Mouse (Mus musculus) right cerebral cortex, postnatal 4 days (tissue): ENCODE data around the gene Ripor3.

Experiments
- DNase-seq: peaks from one replicate; pipeline ENCODE4 v3.0.0-alpha.2; 2022

The Ripor3 gene

DNA sequence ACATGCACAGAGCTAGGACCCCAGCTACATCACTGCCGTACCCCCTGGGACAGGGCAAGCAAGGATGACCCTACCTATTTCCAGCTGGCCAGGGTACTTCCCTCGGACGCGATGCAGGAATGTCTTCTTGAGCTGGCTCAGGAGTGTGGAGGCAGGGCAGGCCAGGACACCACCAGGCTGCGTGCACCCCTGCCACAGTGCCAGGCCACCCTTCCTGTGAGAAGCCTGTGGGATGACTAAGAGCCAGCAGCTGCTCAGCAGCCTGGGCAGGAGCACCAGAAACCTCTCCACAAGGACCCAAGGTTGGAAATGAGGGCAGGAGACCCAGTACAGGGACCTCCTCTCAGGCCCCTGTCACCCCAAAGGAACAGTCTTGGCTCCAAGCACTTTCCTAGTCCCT is 26.0 kb downstream of the Ripor3 start:
- DNase-seq: no peak

DNA sequence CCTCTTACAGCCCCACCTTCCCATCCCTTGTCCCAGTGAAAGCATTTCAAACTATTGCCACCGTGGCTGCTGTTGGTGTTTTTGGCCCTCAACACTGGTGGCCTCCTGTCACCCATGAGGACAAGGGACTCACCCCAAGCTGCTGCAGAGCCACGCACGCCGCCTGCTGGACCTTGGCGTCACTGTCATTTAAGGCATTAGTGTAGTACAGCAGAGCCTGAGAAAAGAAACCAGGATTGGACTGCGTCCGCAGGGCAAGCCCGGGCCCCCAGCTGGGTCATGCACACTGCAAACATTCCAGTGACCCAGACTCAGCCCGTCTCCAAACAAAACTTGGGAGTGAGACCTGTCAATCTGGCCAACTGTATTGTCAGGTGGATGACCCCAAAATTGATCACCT is 27.8 kb downstream of the Ripor3 start:
- no peak for DNase-seq

DNA sequence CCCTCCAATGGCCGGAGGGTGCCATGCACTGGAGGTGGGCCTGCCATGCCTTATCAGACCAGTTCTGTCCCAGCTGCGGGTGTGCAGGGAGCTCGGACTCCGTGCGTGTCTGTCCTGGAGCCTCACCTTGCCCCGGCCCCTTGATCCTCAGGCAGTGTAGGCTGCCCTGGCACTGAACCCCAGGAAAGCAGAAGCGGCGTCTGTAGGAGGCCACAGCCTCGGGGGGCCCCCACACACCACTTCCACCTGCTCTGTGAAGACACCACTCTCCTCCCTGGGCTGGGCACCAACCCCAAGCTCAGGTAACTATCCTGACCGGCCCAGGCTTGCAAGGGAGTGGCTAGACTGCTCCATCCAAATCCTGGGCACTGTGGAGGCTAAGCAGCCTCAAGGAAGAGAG is 30.0 kb downstream of the Ripor3 start:
- DNase-seq: no peak

DNA sequence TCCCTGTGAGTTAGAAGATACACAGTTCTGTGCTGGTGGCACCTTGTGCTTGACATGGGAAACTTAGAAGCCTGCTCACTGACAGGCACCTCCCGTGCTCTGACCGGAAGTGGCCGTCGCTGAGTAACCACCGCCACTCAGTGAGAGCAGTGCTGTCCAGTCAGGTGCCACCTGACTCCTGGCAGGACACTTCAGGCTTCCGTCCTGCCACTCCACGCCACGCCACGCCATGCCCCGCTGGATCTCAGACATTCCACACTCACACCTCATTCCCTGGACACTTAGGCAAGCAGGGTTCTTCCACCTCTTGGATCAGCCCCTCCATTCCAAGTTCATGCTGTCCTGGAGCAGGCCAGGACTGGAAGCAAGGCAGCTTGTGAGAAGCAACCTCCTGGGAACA is 32.1 kb downstream of the Ripor3 start:
- no peak for DNase-seq

DNA sequence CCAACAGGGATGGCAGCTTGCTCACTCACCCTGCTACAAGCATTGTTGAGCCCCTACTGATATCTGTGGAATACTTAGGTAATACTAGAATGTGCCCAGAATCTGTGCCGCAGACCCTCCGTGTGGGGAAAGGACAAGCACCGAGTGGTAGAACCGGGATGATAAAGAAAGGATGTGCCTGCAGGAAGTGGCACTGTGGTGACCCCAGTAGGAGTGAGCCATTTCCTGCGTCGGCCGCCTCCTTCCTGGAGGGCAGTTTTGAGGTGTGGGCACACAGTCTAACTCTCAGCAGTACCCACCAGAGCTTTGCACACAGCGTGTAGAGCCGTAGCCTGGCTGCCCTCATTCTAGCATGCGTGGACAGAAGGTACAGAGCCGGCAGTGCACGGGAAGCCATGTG is 34.7 kb downstream of the Ripor3 start:
- no peak for DNase-seq

DNA sequence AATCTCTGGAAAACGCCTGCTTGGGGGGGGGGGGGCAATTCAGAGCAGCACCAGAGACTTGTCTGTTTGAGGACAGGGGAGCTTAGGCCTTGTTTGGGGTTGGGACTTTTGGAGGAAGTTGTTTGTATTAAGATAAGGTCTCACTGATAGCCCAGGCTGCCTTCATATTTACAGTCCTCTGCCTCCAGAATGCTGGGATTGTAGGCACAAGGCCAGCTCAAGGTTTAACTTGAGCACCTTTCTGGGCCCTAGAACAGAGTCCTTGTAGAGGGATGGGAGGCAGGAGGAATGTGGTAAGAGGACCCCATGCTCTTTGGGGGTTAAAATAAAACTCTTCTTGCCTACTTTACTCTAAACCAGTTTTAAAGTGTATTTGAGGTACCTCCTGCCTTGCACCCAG is 37.6 kb downstream of the Ripor3 start:
- DNase-seq: no peak

DNA sequence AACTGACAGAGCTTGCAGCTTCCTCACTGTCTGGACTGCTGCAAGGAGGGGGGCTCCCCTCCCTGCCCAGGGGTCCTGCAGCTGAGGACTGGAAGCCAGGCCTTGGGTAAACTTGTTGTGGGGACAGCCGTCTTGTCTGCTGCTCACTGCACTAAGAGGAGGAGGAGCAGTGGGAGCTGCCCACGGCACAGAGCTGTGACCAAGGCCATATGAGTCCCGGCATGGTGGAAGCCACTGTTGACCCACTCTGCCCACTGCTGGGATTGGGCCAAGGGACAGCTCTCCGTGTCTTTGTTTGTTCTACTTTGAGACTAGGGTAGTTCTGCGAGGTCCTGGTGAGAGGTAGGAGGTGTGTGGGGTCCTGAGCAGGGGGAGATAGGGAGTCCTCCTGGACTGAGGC is 38.3 kb downstream of the Ripor3 start:
- no peak for DNase-seq

DNA sequence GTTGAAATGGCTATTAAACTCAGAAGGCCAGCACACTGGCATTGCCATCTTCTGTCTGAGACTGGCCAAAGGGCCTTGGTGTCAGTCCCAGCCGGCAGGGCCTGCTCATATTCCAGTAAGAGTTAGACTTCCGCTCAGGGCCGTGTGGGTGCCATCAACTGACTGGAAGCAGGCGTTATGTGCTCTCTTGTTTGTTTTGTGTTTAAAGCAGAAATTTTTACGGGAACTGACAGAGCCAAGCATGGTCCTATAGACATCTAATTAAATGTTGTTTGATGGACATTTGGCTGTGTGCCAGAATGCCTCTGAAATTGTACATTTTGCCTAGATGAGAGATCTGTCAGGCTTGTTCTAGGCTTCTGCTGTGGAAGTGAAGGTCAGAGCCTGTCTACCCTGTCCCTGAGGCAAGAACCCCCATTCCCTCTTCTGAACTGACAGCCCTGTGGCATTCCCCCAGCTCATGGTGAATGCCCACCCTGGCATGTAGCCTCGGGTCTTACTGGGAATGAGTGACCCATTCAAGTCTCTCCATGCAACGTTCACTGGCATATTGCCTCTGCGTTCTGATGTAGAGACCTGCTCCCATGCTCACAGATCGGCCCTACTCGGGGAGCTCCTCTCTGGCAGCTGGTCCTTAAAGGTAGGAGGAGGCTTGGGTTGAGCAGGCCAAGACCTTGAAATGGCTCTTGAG is 40.4 kb downstream of the Ripor3 start:
- peak; percentile 22 for DNase-seq

DNA sequence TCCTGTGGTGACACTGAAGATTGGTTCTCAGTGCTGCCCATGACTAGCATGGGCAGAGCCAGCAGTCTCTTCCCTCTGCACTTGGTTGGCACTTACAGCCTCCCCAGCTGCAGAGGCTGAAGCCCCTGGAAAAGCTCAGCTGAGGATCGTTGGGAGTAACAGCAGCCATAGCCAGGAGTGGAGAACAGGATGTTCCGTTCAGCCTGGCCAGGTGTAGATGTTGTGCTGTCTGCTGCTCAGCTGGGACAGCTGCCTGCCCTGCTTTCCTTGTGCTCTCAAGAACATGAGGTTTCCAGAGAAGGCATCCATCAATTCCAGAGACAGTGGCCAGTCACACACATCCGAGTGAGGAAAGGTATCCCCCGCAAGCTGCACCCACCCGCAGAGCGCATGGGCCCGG is 41.9 kb downstream of the Ripor3 start:
- DNase-seq: no peak

DNA sequence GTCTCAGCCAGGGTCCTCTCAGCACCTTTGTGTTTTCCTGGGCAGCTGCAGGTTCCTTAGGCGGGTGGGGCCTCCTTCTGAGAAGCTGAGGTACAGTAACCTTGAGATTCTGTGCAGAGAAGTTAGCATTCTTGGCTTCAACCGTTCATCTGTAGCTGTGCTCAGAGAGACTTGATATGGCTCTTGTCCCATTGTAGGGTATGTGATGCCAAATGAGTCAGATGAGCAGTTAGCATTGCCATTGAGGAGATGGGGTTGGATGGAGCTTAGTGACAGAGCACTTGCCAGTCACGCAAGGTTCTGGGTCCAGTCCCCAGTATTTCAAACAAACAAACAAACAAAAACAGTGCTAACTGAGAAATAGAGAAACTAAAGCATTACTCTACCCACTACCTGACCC is 44.5 kb downstream of the Ripor3 start:
- DNase-seq: no peak

DNA sequence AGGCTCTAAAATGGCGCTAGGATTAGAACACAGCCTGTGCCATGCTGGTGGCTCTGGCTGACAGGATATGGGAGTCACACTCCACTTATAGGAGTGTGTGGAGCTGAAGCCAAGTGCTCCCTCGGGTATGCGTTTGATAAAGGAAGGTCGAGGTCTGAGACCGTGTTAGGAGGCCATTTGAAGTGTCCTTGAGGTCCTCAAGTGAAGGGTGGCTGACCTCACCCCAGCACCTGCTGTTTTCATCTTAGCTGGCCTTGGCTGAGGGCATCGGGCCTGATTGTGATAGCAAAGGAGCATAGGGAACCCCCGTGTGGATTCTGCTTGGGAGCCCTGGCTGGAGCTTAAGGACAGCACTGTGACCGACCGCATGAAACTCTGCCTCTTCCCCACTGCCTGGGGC is 46.1 kb downstream of the Ripor3 start:
- DNase-seq: no peak

DNA sequence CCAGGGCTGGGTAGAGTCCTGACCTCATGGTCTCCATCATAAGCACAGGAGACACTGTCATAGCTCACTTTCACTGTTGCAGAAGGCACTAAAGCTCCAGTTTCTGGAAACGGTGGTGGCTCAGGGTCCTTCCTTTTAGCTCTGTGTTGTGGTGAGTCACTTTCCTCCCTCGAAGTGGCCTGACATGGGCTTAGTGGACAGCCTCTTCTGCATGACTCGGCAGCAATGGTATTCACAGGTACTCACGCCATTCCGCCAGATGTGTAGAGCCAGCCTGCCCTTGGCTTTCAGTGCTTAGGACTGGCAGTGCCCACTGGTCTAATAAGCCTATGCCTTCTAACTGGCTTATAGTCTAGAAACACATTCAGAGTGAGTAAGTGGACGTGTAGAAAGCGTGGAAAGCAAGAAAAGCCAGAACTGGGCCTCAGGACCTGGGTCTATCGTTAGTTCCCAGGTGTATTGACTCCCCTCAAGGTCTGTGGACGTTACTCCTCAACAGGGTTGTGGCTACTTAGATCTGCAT is 46.6 kb downstream of the Ripor3 start:
- DNase-seq: no peak

DNA sequence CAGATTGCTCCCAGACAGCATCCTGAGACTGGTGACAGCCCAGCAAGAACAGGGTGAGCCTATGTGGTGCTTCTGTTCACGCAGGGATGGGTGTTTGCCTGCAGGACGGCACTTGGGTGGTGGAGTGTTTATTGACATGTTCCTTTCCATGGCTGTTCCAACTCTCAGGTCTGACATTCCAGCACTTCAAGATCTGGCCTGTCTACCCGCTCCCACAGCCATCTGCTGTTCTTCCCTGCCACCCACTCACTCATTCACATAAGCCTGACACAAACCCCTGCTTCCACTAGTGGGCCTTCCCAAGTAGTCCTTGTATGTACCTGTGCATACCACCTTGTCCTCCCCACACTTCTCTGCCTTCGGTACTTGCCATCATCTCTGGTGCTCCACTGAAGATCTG is 47.2 kb downstream of the Ripor3 start:
- DNase-seq: no peak

DNA sequence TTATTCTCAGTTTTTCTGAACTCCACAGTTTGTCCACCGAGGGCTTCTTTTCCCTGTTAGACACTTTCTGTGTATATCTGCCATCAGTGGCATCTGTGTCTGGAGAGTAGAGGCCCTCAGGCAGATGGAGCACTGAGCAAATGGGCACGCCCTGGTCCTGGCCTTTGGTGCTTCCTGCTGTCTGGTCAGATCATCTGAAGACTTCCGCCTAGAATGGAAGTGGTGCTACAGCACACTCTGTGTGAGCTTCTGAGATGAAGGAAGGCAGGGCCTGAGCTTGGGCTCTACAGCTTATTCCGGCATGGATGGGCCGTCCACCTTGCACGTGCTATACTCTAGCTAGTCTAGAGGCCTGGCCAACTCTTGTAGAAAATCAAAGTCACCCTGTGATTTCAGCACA is 48.1 kb downstream of the Ripor3 start:
- DNase-seq: no peak

DNA sequence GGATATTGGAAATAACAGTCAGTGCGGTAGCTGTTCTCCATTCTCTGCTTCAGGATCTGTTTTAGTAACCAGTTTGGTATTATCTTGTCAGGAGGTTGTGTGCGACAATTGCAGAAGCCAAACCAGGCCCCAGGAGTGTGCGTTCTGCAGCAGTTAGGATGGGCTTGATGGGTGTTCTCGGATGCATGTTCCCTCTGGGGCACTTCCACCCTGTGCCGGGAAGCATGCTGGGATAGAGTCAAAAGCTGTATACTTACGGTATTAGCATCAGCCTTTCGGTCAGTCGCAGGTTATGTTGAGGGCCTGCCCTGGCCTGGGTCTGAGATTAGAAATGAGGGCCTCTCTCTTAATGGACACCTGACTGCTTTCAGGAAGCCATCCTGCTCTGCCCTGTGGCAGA is 49.8 kb downstream of the Ripor3 start:
- no peak for DNase-seq

DNA sequence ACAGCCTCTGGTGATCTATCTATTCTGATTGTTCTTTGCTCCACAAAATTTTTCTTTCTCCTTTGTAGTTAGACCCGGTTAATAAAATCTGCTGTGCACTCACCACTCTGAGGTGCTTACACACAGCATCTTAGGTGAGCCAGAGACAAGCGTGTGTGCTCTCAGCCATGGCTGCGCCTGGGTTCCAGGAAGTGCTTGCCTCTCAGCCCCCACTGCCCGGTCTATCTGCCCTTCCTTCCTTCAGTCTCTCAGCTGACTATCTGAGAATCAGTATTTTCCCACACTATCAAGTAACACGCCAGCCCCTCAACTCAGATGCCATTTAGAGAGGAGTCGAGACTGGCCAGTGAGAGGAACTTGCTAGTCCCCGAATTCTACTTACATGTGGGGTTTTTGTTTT is 50.4 kb downstream of the Ripor3 start:
- DNase-seq: no peak

DNA sequence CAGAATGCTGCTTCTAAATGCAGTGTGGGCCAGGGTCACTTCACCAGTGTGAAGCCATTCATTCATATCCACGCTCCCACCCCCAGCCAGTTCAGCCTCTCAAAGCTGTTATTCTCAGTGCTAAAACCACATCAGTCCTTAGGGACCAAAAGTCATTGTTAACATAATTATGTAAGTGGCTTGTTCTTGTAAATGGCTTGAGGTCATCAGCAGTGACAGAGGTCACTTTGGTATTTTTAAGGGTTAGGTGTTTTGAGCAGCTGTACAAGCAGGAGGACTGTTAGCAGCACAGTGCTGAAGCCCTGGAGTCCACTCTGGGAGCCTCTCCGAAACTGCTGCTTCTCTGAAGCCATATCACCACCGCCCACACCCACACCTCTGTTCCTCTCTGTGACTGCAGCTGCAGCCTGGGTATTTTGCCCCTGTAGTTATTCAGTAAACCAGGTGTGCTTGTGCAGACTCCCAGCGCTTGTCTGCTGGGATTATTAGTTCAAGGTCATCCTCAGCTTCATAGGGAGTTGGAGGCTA is 51.0 kb downstream of the Ripor3 start:
- DNase-seq: no peak

DNA sequence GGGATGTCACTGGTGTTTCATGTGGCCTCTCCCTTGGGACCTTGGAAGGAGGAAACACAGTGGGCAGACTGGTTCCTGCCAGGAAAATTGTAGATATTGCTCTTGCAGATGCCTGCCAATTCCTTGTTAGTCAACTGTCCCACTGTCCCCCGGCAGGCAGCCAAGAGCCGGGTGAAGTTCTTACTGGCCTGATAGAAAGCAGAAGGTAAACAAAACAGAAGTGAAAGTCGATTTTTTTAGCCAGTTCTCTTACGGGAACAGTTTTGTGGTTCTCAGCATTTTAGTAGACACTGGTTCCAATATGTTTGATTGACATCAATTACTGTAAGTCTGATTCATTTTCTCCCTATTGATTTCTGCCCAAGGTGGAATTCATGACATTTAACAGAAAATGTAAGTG is 51.6 kb downstream of the Ripor3 start:
- peak; percentile 32 for DNase-seq

DNA sequence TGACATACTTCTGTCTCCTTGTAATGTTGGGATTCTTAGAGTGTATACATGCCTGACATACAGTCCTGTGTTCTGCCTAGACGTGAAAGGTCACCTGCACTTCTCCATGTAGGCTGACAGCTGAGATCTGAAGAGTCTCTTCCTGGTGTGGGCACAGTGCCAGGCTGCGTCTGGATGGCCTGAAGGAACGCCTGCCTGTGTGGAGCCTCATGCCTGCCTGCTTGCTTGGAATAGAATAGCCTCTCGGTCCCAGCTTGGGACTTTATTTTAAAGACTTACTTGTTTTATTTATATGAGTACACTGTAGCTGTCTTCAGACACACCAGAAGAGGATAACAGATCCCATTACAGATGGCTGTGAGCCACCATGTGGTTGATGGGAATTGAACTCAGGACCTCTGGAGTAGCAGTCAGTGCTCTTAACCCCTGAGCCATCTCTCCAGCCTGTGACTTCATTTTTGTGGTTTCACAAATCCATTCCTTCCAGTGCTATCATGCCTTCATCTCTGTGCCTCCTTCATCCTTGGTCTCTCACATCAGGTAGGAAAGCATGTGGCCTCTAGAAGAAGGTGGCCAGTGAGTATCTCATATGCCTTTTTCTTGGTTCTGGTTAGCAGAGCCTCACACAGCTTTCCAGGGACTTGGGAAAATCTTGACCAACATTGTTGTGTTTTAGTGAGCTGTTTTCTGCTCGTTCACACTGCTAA is 52.2 kb downstream of the Ripor3 start:
- DNase-seq: peak; percentile 47

DNA sequence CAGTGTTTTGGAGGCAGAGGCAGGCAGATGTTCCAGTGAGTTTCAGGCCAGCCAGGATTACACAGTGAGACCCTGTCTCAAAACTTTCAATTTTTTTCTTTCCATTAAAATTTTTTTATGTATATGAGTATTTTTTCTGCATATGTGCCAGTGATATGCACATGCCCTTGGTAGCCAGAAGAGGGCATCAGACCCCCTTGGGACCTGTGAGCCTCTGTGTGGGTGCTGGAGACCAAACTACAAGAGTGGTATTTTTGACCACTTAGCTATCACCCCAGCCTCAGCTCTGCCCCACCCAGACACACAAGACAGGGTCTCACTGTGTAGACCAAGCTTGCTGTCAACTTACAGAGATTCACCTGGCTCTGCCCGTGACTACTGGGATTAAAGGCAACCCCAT is 52.9 kb downstream of the Ripor3 start:
- no peak for DNase-seq

DNA sequence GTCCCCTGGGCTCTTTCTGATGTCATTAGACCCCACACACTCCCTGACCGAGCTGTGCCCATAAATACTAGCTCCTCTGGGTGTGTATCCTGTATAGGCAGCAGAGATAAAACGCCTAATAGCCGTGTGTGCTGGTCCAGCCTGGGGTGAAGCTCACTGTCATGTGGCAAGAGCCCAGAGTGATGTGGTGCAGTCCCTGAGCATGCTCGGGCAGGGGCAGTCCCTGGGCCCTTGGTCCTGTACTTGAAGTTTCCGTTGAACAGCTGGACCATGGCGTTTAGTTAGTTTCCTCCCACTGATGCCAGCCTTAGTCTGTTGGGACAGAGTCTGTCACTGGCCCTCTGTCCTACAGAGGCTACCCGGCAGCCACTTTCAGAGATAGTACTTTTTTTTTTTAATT is 55.5 kb downstream of the Ripor3 start:
- DNase-seq: no peak

DNA sequence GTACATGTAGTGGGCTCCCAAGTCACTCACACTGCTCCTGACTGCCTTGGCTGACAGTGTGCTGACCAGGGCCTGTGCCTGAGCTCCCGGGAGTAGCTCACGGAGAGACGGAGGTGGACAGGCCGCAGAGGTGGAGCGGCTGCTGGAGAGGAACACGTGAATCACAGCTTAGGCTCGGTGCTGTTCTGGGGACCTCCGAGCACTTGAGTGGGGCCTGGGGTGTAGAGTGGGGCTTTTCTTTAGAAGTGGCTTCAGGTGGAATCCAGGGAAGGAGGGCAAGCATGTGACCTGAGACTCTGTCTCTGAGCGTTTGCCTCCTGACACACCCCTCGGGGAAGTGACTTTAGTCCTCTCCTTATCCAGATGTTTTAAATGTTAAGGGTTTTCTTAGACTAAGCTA is 56.6 kb downstream of the Ripor3 start:
- no peak for DNase-seq

DNA sequence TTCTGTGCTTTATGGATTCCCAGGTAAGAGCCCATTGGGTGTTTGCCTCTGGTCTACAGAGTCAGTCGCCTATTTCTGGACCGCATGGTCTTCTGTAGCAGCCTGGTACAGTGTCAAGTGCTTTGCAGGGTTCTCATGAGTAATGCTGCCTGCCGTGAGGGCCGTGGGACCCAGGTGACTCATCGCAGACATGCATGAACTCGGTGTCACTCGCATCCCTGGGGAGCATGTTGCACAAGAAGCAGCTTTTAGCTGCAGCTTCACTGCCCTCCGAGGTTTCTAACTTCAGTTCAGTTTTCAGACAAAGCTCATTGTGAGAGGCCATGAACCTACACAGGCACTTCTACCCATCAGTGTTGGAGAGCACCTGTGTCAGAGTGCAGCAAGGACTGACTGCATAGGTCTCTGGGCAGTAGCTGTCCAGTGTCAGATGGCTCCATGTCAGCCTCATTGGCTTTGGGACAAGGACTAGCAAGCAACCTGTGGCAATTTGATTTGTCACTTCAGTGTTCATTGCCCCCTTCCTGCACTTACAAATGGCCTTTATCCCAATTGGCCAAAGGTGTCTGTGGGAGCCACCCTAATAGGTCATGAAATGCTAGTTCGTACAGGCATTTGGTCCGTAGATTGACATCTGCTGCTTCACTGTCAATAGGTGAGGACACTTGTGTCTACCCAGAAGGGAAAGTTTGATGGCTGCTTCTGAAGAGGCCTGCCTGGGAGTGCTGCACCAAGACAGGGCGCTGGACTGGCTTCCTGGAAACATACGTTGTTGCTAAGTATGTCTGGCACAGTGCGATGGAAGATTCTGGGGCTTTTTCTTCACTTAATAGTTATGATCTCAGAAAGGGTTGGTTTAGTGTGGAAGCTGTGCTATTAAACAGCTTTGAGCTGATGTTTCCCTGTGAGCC is 58.9 kb downstream of the Ripor3 start:
- DNase-seq: no peak
